Mouse (Mus musculus) midbrain, embryonic 11.5 days (tissue): Measurements from ENCODE around the gene Myb. TPM values are rescaled to one million over a fixed set of nuclear protein-coding genes. Genes with fewer than 3 reads are reported as not detected.

Experiments used
- ATAC-seq: fragments of 200-750 bp; cut with Nextera tagmentation; 2 replicates; pipeline ENCODE4 v1.8.0; 2017; ENCODE audit warnings: moderate TSS enrichment, moderate library complexity; ENCODE audit not compliant: low FRiP score
- DNase-seq: peaks from one replicate; pipeline ENCODE4 v3.0.0; 2015; ENCODE audit warnings: low spot score; ENCODE audit errors: missing footprints
- H3K27ac ChIP-seq: fragments of 300-500 bp; sonication (generic); 2 replicates; pipeline ENCODE4 v1.5.1; 2014; ENCODE audit warnings: low read depth, low read length
- H3K27me3 ChIP-seq: fragments of 300-500 bp; sonication (generic); 2 replicates; pipeline ENCODE4 v1.6.1; 2014; ENCODE audit warnings: mild to moderate bottlenecking, low read length, moderate library complexity, mixed read lengths; ENCODE audit not compliant: control insufficient read depth, insufficient read depth
- H3K36me3 ChIP-seq: fragments of 300-500 bp; sonication (generic); 2 replicates; pipeline ENCODE4 v1.6.1; 2014; ENCODE audit warnings: mild to moderate bottlenecking, low read length, moderate library complexity, mixed read lengths; ENCODE audit not compliant: control insufficient read depth, insufficient read depth
- H3K4me1 ChIP-seq: fragments of 300-500 bp; sonication (generic); 2 replicates; pipeline ENCODE4 v1.6.1; 2014; ENCODE audit warnings: low read length; ENCODE audit not compliant: control insufficient read depth, insufficient read depth
- H3K4me2 ChIP-seq: fragments of 300-500 bp; sonication (generic); 2 replicates; pipeline ENCODE4 v1.6.1; 2014; ENCODE audit warnings: mild to moderate bottlenecking, moderate library complexity
- H3K4me3 ChIP-seq: fragments of 300-500 bp; sonication (generic); 2 replicates; pipeline ENCODE4 v1.5.1; 2014; ENCODE audit warnings: low read depth, low read length
- H3K9ac ChIP-seq: fragments of 300-500 bp; sonication (generic); 2 replicates; pipeline ENCODE4 v1.6.1; 2014; ENCODE audit warnings: low read length
- H3K9me3 ChIP-seq: fragments of 300-500 bp; sonication (generic); 2 replicates; pipeline ENCODE4 v1.6.1; 2016; ENCODE audit warnings: low read length; ENCODE audit not compliant: control insufficient read depth
- WGBS: fragments of 180-500 bp; shearing (Covaris S2); extraction: QIAGEN DNeasy Blood & Tissue Kit; methylation state at CpG from one replicate; pipeline ENCODE4 v1.1.7; 2014; 5-methylcytosine and 5-hydroxymethylcytosine counted together
- polyA plus RNA-seq: library from polyadenylated mRNA; unstranded; fragments of >200 nt; fragmentation: Nextera tagmentation; extraction: Ambion mirVana; gene quantifications from 2 replicates; pipeline ENCODE4 v1.2.1, GENCODE M21; 2014

The Myb gene
- polyA plus RNA-seq, 1 experiment from 2014 or later, result 8.5 TPM

DNA sequence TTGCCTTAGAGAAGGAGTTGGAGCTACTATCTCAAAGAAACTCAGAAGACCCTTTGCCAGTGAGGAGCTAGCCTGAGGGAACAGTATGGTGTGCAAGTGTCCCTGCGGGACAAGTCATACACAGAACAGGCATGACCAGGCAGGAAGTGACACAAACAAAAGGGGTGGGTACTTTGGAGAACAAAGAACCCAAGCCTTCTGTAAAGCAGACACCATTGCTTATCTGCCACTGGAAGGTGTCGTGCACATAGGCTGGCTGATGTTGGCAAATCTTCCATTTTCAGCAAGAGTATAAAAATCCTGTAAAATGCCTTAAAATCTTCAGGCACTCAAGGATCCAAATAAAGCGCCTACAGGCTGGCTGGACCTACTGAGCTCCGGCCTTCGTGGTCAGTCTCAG lies 25.9 kb upstream of the Myb start:
- DNase-seq (no peak), ATAC-seq (no peak)
- Histone ChIP-seq H3K27me3 (no peaks in the 10 kb centered on the region), H3K27ac (no peak overlapping the region), H3K4me1 (no peaks in the 10 kb centered on the region), H3K9ac (no peak overlapping the region), H3K9me3 (no peaks in the 10 kb centered on the region), H3K4me3 (no peak overlapping the region), H3K36me3 (no peaks in the 10 kb centered on the region), H3K4me2 (no peak overlapping the region)
- WGBS, result 89% methylated on average over 5 of the region's 5 CpGs

DNA sequence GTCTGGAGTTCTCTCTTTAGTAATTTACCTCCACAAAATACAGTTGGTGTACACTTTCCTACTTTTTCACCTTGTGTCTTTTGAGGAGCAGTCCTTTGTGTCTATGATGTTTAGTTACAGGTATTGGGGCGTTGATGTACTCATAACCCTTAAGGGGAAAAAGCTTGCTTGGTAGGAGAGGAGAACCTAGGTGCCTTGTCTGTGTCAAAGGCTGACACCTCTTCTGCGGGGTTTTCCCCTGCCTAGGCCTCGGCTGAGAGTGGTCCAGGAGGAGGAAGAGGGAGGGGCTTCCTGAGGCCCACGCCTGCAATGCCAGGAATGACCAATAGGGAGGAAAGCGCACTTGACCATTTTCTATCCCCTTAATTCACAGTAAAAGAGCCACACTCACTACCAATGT lies 17.9 kb upstream of the Myb start:
- H3K36me3 ChIP-seq, result no peaks in the 10 kb centered on the region
- ATAC-seq, result no peak
- H3K9ac ChIP-seq, result no peak overlapping the region
- DNase-seq, result no peak
- no peaks in the 10 kb centered on the region for H3K4me1 ChIP-seq
- H3K4me2 ChIP-seq, result no peak overlapping the region
- no peaks in the 10 kb centered on the region for H3K9me3 ChIP-seq
- 46% methylated on average over 5 of the region's 5 CpGs for WGBS
- H3K27ac ChIP-seq, result no peak overlapping the region
- H3K4me3 ChIP-seq, result no peak overlapping the region
- H3K27me3 ChIP-seq, result no peaks in the 10 kb centered on the region

DNA sequence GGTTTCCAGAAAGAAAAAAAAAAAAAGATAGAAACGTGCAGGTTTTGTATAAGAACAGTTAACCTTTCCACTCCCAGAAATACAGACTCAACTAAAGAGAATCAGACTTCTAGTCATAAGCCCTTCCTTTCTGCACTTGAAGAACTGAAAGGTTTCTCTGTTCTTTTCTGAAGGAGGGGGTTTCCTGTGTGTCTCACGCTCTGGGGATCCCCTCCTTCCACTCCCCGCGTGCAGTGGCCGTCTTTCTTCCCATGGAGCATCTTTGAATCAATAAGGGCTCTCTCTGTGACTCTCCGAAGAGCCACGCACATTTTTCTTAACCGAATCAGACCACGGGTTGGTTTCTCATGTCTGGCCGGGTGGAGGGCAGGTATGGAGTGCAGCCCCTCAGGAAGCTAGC lies 17.5 kb upstream of the Myb start:
- H3K9ac ChIP-seq, result no peak overlapping the region
- no peaks in the 10 kb centered on the region for H3K27me3 ChIP-seq
- H3K27ac ChIP-seq, result no peak overlapping the region
- no peak for ATAC-seq
- no peaks in the 10 kb centered on the region for H3K9me3 ChIP-seq
- 91% methylated on average over 10 of the region's 10 CpGs for WGBS
- no peak overlapping the region for H3K4me3 ChIP-seq
- no peak overlapping the region for H3K4me2 ChIP-seq
- H3K4me1 ChIP-seq, result no peaks in the 10 kb centered on the region
- H3K36me3 ChIP-seq, result no peaks in the 10 kb centered on the region
- DNase-seq, result no peak

DNA sequence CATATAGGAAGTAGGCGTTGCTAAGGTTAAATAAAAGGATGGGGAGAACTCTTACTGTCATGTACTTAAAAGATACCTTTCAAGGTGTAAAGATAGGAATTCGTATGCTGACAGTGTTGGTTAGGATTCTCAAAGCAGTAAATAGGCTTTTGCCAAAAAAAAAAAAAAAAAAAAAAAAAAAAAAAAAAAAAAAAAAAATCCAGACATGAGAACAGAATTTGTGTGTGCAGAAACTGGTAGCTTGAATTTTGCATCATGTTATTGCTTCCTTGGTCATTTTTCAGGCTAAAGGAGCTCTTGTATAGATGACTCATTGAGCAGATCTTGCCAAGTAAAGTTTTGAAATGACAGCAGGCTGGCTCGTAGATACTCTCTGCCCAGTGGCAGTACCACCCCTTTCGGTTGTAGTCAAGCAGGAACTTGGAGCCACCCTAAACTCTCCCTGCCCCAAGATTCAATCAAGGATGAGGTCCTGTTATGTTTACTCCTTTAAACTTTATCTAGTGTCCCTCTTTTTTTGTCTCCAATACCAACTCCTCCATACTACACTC lies 11.9 kb upstream of the Myb start:
- H3K4me3 ChIP-seq, result no peak overlapping the region
- H3K36me3 ChIP-seq, result no peaks in the 10 kb centered on the region
- no peak for ATAC-seq
- H3K27me3 ChIP-seq, result no peaks in the 10 kb centered on the region
- H3K9me3 ChIP-seq, result no peaks in the 10 kb centered on the region; the same call in 1 of the 2 replicates
- DNase-seq, result no peak
- no peak overlapping the region for H3K4me2 ChIP-seq
- no peak overlapping the region for H3K27ac ChIP-seq
- H3K4me1 ChIP-seq, result no peaks in the 10 kb centered on the region
- 87% methylated on average over 4 of the region's 4 CpGs for WGBS
- no peak overlapping the region for H3K9ac ChIP-seq

DNA sequence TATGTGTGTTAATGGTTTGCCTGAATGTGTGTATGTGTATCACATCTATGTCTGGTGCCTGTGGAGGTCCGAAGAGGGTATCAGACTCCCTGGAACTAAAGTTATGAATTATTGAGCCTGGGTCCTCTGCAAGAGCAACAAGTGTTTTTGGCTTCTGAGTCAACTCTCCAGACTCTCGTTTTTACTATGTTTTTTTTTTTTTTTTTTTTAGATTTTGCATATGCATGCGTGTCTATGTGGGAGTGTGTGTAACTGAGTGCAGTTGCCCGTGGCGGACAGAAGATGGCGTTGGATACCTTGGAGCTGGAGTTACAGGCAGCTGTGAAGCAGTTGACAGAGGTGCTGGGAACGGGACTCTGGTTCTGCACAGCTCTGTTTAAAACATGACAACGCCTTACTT lies 7.7 kb upstream of the Myb start:
- Histone ChIP-seq H3K4me1 (no peaks in the 10 kb centered on the region), H3K9me3 (no peaks in the 10 kb centered on the region; the same call in 1 of the 2 replicates), H3K9ac (no peak overlapping the region), H3K27ac (no peak overlapping the region), H3K4me3 (no peak overlapping the region), H3K27me3 (no peaks in the 10 kb centered on the region), H3K36me3 (no peaks in the 10 kb centered on the region), H3K4me2 (no peak overlapping the region)
- ATAC-seq, result no peak
- no peak for DNase-seq
- WGBS, result 97% methylated on average over 8 of the region's 8 CpGs

DNA sequence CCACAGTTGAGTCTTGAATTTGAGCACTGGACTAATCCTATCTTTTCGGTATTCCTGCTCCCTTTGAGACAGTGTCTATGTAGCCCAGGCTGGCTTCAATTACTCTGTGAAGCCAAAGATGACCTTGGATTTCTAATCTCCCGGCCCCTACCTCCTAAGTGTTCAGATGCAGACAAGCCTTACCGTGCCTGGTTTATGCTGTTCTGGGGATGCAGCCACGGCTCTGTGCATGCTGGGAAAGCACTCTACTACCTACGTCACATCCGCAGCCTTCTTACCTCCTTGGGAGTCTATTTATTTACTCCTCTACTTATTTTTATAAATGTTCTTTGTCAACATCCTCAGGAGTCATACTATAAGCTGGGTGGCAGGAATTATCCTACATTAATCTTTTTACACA lies 7.1 kb upstream of the Myb start:
- Histone ChIP-seq H3K9ac (no peak overlapping the region), H3K4me2 (no peak overlapping the region), H3K4me1 (no peaks in the 10 kb centered on the region), H3K27ac (no peak overlapping the region), H3K36me3 (no peaks in the 10 kb centered on the region), H3K9me3 (no peaks in the 10 kb centered on the region; the same call in 1 of the 2 replicates), H3K27me3 (no peaks in the 10 kb centered on the region), H3K4me3 (no peak overlapping the region)
- 89% methylated on average over 6 of the region's 6 CpGs for WGBS
- ATAC-seq (no peak), DNase-seq (peak; percentile 54)

DNA sequence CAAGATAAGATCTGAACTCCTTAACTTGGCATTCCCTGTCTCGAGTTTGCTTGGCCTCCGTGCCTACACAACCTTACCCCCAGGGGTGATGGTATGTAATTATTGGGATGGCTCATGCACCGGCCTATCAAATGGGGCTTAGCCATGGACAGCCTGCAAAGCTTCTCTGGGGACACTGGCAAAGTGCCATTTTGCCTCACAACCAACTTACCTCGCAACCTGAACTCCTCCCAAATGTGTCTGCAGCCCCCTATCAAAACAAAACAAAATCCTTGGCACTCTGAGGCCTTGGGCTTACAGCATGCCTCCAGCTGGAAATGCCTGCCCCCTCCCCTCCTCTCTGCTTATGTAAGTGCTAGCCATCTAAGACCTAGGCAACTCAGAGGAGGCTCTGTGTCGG lies 6.4 kb upstream of the Myb start:
- H3K9ac ChIP-seq, result no peak overlapping the region
- H3K4me2 ChIP-seq, result no peak overlapping the region
- no peaks in the 10 kb centered on the region for H3K36me3 ChIP-seq
- no peak overlapping the region for H3K4me3 ChIP-seq
- peaks cover under 1% of the 10 kb centered on the region; the same call in 1 of the 2 replicates for H3K27me3 ChIP-seq
- 83% methylated on average over 5 of the region's 5 CpGs for WGBS
- ATAC-seq (no peak), DNase-seq (peak; percentile 74)
- H3K27ac ChIP-seq, result no peak overlapping the region
- no peaks in the 10 kb centered on the region; the same call in 1 of the 2 replicates for H3K9me3 ChIP-seq
- no peaks in the 10 kb centered on the region for H3K4me1 ChIP-seq

DNA sequence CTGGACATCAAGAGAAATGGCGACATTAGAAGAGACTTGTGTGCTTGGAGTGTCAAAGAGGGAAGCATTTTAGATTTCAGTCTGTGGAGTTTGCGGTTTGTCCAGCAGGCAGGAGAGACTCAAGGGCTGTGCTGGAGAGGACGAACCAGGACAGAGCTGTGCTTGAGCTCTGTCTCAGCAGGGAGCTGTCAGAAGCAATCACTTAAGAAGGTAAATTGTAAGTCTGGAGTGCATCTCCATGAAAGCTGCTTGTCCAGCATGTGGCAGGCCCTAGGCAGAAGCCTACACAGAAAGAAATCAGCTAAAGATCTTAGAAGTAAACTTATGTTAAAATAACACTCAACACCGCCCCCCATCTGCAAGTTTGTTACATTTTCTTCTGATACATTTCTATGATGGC lies 4.6 kb upstream of the Myb start:
- no peak overlapping the region for H3K4me2 ChIP-seq
- 76% methylated on average over 4 of the region's 4 CpGs for WGBS
- peaks cover 7% of the 10 kb centered on the region; the same call in 1 of the 2 replicates for H3K27me3 ChIP-seq
- ATAC-seq (no peak), DNase-seq (no peak)
- no peak overlapping the region for H3K9ac ChIP-seq
- H3K9me3 ChIP-seq, result no peaks in the 10 kb centered on the region; the same call in 1 of the 2 replicates
- no peak overlapping the region for H3K4me3 ChIP-seq
- H3K27ac ChIP-seq, result no peak overlapping the region
- no peaks in the 10 kb centered on the region for H3K36me3 ChIP-seq
- H3K4me1 ChIP-seq, result no peaks in the 10 kb centered on the region

DNA sequence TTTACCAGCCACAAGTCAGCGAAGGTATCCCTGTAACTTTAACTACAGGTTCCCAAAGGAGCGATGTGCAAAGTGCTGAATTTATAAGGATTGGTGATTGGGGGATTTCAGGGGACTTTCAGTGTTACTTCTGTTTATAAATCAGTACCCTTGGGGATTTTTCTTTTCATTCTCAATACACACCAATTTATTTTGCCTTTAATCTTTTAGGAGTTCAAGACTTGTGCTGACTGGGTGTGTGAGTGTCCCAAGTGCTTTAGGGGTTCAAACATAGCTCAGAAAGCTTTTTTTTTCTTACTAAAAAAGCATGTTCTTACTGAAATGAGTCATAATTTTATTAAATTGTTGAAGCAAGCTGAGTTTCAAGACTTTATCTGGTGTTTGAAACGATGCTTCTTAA lies 1.3 kb upstream of the Myb start:
- H3K9me3 ChIP-seq, result no peaks in the 10 kb centered on the region
- WGBS, result 41% methylated on average over 3 of the region's 3 CpGs
- H3K4me2 ChIP-seq, result no peak overlapping the region
- no peak overlapping the region for H3K4me3 ChIP-seq
- H3K27ac ChIP-seq, result no peak overlapping the region
- peaks cover 8% of the 10 kb centered on the region for H3K4me1 ChIP-seq
- peaks cover 17% of the 10 kb centered on the region for H3K27me3 ChIP-seq
- H3K36me3 ChIP-seq, result no peaks in the 10 kb centered on the region
- no peak for DNase-seq
- ATAC-seq, result no peak
- H3K9ac ChIP-seq, result no peak overlapping the region
